Mouse (Mus musculus) brown adipose tissue, adult 24 weeks (tissue): ENCODE results near the gene Etl4. TPM values are rescaled to one million over a fixed set of nuclear protein-coding genes. Genes with fewer than 3 reads are reported as not detected.

Source experiments
- H3K27ac ChIP-seq: fragments of 200-500 bp; replicated peaks from 2 replicates; pipeline ENCODE4 v1.5.1; 2012; ENCODE audit warnings: low read depth, mild to moderate bottlenecking, low read length
- H3K4me1 ChIP-seq: fragments of 200-500 bp; 2 replicates; pipeline ENCODE4 v1.6.1; 2012; ENCODE audit warnings: low read length, mixed read lengths; ENCODE audit not compliant: control insufficient read depth, insufficient read depth, insufficient read length
- H3K4me3 ChIP-seq: fragments of 200-500 bp; 2 replicates; pipeline ENCODE4 v1.5.1; 2012; ENCODE audit warnings: low read depth, mild to moderate bottlenecking, low read length, moderate library complexity; ENCODE audit not compliant: insufficient read depth
- polyA plus RNA-seq: library from polyadenylated mRNA; stranded (reverse); fragments of >200 nt; gene quantifications from 2 replicates; pipeline ENCODE4 v1.2.4, GENCODE M21; 2012; ENCODE audit not compliant: missing spikeins, insufficient read depth, insufficient read length

Etl4 gene
- polyA plus RNA-seq, 1 experiment, result 8.9 TPM

GRCm38 (mm10) chr2:20523636-20524035 is 614.1 kb downstream of the Etl4 start:
- Histone ChIP-seq H3K27ac (no peak overlapping the region), H3K4me1 (peaks cover 20% of the 10 kb centered on the region), H3K4me3 (no peak overlapping the region)

- H3K4me3 ChIP-seq, result no peak overlapping the region
- peak overlapping the region; percentile 77 for H3K27ac ChIP-seq
- H3K4me1 ChIP-seq, result peaks cover 26% of the 10 kb centered on the region
These were observed 616.5 kb downstream of the Etl4 start for GRCm38 (mm10) chr2:20525879-20526593.

DNA sequence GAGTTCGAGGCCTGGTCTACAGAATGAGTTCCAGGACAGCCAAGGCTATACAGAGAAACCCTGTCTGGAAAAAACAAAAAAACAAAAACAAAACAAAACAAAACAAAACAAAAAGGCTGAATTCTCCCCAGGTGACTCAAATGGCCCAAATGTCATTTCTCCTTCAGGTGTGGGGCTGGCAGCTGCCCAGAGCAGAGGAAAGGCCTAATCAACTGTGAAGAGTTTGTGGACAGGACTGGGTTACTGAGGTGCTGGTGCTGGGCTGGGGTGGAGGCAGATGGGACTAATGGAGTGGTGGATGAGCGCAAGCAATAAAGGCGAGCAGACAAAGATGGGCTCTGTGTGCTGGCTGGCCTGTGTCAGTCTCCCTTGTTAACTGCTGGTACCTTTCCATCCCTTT is 617.3 kb downstream of the Etl4 start:
- H3K27ac ChIP-seq, result peak overlapping the region; percentile 74
- no peak overlapping the region for H3K4me3 ChIP-seq
- H3K4me1 ChIP-seq, result peaks cover 26% of the 10 kb centered on the region

- peaks cover 14% of the 10 kb centered on the region for H3K4me1 ChIP-seq
- no peak overlapping the region for H3K4me3 ChIP-seq
These were observed 623.0 kb downstream of the Etl4 start for GRCm38 (mm10) chr2:20532623-20533022.

GRCm38 (mm10) chr2:20537785-20538184 is 628.2 kb downstream of the Etl4 start:
- Histone ChIP-seq H3K4me3 (no peak overlapping the region), H3K4me1 (peaks cover 3% of the 10 kb centered on the region), H3K27ac (no peak overlapping the region)

More at GRCm38 (mm10) chr2:20532623-20533022, 623.0 kb downstream of the Etl4 start:
- no peak overlapping the region for H3K27ac ChIP-seq

GRCm38 (mm10) chr2:20538871-20539270 is 629.3 kb downstream of the Etl4 start:
- Histone ChIP-seq H3K27ac (no peak overlapping the region), H3K4me1 (peaks cover 2% of the 10 kb centered on the region), H3K4me3 (no peak overlapping the region)

DNA sequence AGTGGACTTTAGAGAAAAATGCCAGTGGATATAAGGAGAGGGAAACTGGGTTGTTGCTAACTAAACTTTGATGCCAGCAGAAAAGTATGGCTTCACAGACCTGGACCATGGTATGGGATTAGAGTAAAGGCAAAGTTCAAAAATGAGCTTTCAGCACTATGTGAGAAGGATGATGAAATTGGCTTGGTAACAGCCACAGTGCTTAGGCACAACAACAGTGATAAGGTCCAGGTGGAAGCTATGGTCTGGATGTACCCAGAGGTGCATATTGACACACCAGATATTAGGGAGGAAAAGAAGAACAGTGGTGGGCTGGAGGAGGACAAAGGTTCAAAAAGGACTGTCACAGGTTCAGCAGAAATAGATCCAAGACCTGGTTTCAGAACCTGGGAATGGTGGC is 631.7 kb downstream of the Etl4 start:
- H3K4me3 ChIP-seq, result no peak overlapping the region
- H3K4me1 ChIP-seq, result peaks cover 6% of the 10 kb centered on the region
- no peak overlapping the region for H3K27ac ChIP-seq

DNA sequence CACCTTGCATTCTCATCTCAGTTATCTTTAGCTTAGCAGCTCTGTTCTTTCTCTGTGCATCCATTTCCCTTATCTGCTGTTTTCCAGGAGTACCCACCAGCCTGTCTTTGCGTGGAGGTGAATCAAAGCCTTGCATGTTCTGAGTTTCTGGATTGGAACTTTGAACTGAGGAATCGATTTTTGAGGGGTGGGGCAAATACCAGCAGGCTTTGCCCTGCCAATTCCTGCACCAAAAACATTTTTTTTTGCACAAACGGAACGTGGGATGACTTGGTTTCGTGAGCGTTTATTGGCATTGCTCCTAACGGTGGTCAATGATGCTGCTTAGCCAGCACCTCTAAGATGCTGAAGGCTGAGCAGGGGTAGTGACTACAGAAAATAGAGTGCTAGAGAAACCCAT is 632.7 kb downstream of the Etl4 start:
- Histone ChIP-seq H3K27ac (no peak overlapping the region), H3K4me3 (no peak overlapping the region), H3K4me1 (peaks cover 12% of the 10 kb centered on the region)

DNA sequence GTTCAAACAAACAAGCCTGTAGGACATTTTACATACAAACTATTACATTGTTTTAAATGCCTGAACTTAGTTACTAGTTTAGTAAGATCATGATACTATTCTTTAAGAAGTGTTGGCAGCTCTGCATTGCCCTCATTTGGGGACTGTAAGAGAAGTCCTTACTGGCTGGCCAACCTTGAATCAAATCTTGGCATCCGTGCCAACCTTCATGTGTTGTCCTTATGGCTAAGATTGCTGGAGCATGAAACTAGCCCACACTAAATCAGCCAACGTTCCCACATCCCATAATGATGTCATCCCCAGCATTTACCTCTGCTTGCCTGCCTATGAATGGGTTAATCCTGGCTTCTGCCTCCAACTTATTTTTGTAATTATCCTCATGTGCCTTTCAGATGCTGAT is 636.0 kb downstream of the Etl4 start:
- H3K27ac ChIP-seq, result no peak overlapping the region
- H3K4me1 ChIP-seq, result peaks cover 17% of the 10 kb centered on the region
- no peak overlapping the region for H3K4me3 ChIP-seq

DNA sequence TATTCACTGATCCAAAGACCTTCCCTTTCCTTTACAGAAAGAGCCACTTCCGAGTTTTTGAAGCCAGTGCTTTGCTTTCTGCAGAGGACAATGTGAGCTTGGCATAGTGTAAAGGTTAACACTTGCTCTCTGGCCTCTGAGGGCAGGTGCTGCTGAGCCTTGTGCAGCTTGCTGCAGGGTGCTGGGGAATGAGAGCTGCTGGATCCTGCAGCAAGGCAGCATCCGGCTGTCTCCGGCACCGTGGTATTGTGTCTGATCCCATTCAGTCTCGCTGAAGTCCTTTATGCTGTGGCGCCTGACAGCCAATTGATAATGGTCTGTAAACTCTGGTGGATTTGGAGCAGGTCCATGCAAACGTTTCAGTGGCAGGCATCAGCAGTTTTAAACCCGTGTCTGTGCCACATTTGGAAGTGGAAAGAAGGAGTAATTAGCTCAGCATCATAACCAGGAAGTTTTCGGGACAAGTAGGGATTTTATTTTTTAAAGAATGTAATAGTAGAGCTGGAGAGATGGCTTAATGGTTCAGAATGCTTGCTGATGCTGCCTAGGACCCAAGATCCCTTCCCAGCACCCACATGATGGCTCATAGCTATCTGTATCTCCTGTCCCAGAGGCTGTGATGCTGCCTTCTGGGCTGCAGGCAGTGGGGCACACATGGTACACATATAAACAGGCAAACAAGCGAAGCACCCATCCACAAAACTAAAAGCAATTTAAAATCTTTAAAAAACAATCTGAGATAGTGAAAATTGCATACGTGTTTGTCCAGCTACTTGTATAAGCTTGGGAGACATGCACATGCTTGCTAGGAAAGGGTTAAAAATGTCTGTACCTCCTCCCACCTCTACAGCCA is 637.1 kb downstream of the Etl4 start:
- H3K4me3 ChIP-seq, result no peak overlapping the region
- H3K27ac ChIP-seq, result 0 out of 2 replicates have a peak overlapping the region, but pooled peaks have one; percentile 4
- peaks cover 17% of the 10 kb centered on the region for H3K4me1 ChIP-seq

GRCm38 (mm10) chr2:20547349-20547677 is 637.7 kb downstream of the Etl4 start:
- no peak overlapping the region for H3K27ac ChIP-seq
- H3K4me3 ChIP-seq, result no peak overlapping the region
- H3K4me1 ChIP-seq, result peaks cover 17% of the 10 kb centered on the region

GRCm38 (mm10) chr2:20547686-20548624 is 638.4 kb downstream of the Etl4 start:
- H3K27ac ChIP-seq, result no peak overlapping the region
- peaks cover 17% of the 10 kb centered on the region for H3K4me1 ChIP-seq
- no peak overlapping the region for H3K4me3 ChIP-seq

DNA sequence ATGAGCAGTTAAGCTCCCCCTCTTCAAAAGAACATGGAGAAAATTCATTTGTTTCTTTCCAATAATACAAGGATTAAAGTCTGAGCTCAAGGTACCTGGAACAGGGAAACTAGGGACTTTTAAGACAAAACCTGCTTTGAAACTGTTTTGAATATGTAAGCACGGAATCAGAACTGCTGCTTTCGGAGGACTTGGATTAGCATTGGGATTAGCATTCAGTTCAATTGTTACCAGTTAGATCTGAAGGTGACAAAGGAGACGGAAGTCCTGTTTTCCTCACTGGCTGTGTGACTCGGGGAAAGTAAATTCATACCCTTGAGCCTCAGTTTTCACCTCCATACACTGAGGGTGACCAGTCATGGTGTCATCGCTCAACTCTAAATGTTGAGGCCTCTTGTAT is 639.5 kb downstream of the Etl4 start:
- peaks cover 17% of the 10 kb centered on the region for H3K4me1 ChIP-seq
- H3K27ac ChIP-seq, result no peak overlapping the region
- H3K4me3 ChIP-seq, result no peak overlapping the region

GRCm38 (mm10) chr2:20549996-20550395 is 640.4 kb downstream of the Etl4 start:
- H3K4me1 ChIP-seq, result peaks cover 17% of the 10 kb centered on the region
- H3K27ac ChIP-seq, result no peak overlapping the region
- no peak overlapping the region for H3K4me3 ChIP-seq

DNA sequence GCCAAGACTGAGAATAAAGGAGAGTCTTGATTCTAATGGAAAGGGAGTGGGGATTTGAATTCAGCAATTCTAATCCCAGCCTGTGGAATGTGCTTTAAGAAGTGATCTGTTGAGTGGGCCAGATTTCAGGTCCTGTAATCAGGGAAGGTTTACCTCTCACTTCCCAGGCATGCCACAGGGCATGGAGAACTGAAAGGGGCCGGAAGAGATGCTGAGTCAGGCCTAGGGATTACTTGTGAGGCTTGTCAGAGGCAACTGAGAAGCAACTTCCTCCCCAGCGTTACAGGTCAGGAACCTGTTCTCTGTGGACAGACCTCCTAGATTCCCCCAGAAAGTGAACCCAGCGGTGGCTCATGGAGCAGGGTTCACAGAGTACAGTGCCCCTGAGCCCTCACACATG is 646.1 kb downstream of the Etl4 start:
- H3K27ac ChIP-seq, result no peak overlapping the region
- no peak overlapping the region for H3K4me3 ChIP-seq
- H3K4me1 ChIP-seq, result peaks cover 13% of the 10 kb centered on the region
